Mouse (Mus musculus): ENCODE results near the gene Lalba.
"Not testable (repeated sequence)": the region's sequence is repeated elsewhere in the genome, so short reads cannot be mapped to it uniquely, and the experiment has no call there.

Gene Lalba

DNA sequence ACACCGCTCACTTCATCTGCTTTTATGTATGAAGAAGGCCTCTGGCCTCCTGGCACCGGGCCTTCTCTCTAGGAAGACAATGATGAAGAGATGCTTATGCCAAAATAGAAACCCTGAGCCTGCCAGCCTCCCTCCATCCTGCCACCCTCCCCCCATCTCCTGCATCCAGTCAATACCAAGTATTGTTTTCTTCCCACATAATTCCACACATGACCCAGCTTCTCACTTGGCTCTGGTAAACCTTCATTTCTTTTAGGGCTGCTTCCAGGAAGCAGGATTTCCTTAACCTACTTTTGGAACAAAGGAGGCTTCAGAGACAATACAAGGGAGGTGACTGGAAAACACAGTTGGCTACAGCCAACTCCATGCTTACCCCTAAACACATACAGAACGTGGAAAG lies at the start of gene Lalba:
Gene Lalba (minus strand): TSS at position 21 of the 400 bp plus-strand sequence.
- peak in 1 of 2 experiments; percentile 25 for DNase-seq

GRCm38 (mm10) chr15:98532281-98532680 lies 49.8 kb upstream of the Lalba start:
- DNase-seq: no peak

GRCm38 (mm10) chr15:98528066-98528563 lies 45.6 kb upstream of the Lalba start:
- DNase-seq: no peak

DNA sequence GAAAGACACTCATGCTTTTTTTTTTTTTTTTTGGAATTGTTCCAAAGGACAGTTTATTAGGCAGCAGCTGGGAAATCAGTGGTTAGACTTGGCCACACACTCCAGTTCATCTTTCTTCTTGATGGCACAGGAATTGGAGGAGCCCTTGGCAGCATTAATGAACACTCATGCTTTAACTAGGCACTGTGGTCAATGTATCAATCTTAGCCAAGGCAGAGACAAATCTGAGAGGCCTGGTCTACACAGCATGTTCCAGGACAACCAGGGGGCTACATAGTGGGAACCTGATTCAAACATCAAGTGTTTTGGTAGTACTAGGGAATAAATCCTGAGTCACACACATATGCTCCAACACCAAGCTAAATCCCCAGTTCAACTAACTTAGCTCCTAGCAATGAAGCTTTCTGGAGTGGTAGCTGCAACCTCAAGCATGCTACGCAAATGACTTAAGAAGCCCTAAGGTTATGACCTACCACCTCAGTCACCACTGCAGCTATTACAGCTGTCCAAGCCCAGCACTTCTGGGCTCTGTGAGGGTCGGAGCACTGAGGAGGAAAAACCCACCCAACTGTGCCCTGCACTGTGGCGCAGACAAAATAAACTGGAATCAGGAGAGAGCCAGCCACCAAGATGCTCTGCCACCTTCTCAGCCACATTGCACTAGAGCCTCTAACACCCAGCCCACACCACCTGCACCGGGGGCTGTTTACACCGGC lies 44.7 kb upstream of the Lalba start:
- no peak for DNase-seq

- no peak for DNase-seq
Observed at GRCm38 (mm10) chr15:98526057-98526456, 43.5 kb upstream of the Lalba start.

GRCm38 (mm10) chr15:98521245-98521644 lies 38.7 kb upstream of the Lalba start:
- no peak for DNase-seq

GRCm38 (mm10) chr15:98517380-98518355 lies 35.1 kb upstream of the Lalba start:
- DNase-seq: peak; percentile 49 to 78

DNA sequence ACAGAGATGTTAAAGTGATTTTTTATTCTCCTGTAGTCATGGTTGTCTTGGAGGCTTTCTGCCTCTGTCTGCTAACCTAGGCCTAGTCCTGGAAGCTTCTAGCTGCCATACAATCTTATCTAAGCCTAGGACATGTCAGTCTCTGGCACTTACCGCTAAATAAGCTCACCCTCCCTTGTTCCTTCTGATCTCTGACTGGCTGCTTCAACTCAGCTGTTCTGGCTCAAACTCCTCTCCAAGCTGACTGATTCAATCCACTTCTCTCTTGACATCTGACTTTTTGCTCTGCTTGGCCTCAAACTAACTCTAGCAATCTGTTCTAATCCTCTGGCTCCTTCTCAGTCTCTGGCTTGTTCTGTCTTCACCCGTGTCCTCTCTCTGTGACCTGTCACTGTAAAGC lies 32.3 kb upstream of the Lalba start:
- not testable (repeated sequence) for DNase-seq

- no peak for DNase-seq
Observed at GRCm38 (mm10) chr15:98514146-98514545, 31.6 kb upstream of the Lalba start.

GRCm38 (mm10) chr15:98513676-98514075 lies 31.2 kb upstream of the Lalba start:
- not testable (repeated sequence) for DNase-seq

GRCm38 (mm10) chr15:98512799-98513321 lies 30.3 kb upstream of the Lalba start:
- peak; percentile 62 to 73 for DNase-seq

GRCm38 (mm10) chr15:98512232-98512631 lies 29.7 kb upstream of the Lalba start:
- DNase-seq: no peak

GRCm38 (mm10) chr15:98511386-98511928 lies 28.9 kb upstream of the Lalba start:
- peak; percentile 29 for DNase-seq

GRCm38 (mm10) chr15:98510438-98511385 lies 28.2 kb upstream of the Lalba start:
- peak; percentile 61 to 89 for DNase-seq

DNA sequence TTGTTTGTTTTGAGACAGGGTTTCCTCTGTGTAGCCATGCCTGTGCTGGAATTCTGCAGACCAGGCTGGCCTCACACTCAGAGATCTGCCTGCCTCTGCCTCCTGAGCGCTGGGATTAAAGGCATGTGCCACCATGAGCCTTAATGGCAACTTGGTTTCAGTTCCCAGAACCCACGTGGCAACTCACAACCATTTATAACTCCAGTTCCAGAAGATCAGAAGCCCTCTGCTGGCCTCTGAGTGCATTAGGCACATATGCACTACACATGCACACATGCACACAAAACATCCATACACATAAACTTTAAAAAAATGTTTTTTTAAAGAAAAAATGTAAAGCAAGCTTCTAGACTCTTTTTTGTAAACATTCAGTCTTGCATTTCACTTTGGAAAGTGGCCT lies 26.9 kb upstream of the Lalba start:
- no peak for DNase-seq

DNA sequence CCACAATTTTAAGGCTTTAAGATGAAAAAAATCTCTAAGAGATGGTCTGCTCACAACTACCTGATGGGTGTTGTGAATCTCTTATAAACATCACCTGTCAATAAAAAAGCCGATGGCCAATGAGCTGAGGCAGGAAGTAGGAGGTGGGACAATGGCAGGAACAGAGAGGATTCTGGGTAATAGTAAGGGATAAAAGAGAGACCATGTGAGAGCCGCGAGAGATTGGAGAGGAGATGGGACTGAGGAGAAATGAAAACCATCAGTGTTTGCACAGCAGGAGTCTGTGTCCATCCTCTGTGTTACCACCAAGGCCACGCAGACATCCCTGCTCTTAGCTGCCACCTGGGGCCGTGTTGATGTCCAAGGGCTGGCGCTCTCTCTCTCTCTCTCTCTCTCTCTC lies 24.8 kb upstream of the Lalba start:
- no peak for DNase-seq

- peak; percentile 26 to 44 for DNase-seq
Observed at GRCm38 (mm10) chr15:98506253-98506957, 23.9 kb upstream of the Lalba start.

DNA sequence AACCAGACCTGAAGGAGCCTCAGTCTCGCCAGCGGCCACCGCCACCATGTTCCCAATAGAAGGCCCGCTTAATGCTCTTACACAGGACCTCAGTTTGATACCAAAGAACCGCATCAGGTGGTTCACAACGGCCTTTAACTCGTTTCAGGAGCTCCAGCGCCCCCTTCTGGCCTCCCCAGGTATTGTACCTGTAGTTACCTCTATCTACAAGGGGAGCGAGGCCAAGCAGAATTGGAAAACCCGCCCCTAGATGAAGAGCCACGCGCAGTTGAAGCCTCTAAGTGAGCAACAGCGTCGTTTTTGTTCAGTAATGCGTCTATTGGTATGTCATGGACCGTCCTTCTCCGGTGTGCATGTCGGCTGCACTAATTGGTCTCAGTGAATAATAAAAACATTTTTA lies 22.0 kb upstream of the Lalba start:
- peak; percentile 52 to 89 for DNase-seq

GRCm38 (mm10) chr15:98503317-98503716 lies 20.8 kb upstream of the Lalba start:
- no peak for DNase-seq

GRCm38 (mm10) chr15:98497631-98498030 lies 15.1 kb upstream of the Lalba start:
- no peak for DNase-seq

DNA sequence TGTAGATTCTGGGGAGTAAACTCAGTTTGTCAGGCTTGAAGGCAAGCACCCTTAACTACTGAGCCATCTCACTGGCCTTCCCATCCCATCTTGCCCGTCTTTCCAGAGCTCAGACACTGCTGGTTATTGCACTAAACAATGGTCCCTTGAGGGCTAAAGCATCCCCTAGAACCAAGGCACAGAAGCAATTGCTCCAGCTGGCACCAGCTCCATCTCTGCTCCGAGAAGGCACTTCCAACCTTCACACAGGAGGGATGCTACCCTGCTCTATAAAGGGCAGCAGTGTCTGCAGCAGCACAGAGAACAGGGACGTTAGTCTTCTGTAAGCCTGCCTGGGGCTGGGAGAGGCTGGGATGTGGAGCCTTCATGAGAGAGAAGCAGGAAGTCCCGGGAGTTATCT lies 9.6 kb upstream of the Lalba start, which contains the start of gene Olfr279:
Gene Olfr279 (plus strand): TSS at position 301 of the 400 bp plus-strand sequence.
- no peak for DNase-seq

Measured in kidney, postnatal 36 days (tissue).